Mouse (Mus musculus): ENCODE measurements around the gene Asprv1.
A peak's percentile ranks its signal among the peaks of the same experiment; 100 is the strongest.

Asprv1 gene

DNA sequence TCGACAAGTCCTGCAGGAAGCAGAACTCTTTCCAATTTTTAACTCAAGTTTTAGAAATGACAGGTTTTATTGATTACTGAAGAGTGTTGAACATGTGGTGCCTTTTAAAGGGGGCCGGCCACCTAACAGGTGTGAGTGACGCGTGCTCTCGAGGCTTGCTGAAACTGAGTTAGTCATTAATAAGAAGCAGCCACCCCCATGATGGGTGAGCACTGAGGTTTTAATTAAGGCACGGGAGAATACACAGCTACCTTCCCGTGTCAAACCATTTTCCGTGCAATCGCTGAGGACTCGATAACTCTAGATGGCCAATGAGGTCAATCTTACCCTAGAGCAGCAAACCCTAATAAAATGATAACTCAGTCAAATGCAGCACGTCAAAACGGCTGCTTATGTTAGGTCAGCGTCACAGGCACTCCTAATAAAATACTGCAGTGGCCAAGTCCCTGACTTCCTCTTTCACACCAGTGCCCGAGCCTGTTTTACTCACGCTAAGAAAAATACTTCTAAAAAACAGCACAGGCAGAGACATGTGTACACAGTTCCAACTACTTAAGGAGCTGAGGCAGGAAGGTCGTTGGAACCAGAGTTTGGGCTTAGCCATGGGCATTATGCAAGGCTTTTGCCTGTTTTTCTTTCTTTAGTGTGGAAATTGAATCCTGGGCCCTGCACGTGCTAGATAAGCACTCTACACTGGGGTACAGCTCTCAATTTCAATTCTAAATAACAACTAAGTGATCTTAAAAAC lies 37.8 kb downstream of the Asprv1 start:
- peak; percentile 87 for DNase-seq (ENCODE audit: low read depth, low spot score)

DNA sequence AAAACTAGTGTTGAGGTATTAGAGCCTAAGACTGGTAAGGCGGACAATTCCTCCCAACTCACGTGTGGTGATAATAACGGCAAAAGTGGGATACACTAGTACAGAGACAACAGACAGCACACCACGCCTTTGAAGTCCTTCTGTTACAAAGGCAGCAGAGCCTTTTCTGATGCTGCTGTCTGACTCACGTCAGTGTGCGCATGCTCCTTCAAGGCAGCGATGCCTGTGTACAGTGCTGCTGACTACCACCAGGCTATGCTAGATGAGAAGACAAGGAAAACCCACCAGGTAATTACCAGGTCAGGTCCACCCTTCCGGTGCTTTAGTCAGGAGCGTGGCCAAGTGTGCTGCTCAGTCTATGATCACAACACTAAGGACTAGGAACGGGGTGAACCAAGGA lies 39.1 kb downstream of the Asprv1 start:
- DNase-seq (ENCODE audit: low read depth, low spot score) = peak; percentile 19

DNA sequence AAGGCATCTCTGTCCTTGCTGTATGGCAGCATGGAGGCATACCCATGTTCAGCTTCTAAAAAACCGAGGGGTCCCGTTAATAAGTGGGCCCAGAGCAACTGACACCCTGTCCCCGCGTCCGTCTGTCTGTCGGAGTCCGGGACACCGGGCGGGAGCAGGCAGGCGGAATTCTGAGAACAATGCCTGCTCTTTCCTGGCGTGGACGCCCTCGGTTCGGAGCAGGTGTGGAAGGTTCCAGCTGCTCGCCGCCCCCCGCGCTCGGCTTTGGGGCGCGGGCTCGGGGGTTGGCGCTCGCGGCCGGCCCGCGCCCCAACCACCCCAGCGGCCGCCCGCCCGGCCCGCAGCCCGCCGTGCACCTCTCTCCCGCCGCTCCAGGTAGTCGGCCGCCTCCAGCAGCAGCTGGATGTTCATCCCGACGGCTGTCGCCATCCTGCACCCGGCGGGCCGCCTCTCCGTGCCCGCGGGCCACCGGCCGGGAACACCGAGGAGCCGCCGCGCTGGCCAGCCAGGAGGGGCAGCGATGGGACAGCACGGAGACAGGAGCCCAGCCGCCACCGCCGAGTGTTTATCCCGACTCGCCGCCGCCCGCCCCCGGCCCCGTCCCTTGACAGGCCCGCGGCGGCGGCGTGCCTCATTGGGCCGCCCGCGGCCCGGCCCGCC lies 40.7 kb downstream of the Asprv1 start, which contains the start of gene Mxd1:
Mxd1 (minus strand) TSS at position 582 of the 660 bp plus-strand sequence.
- no peak for DNase-seq (ENCODE audit: low read depth, low spot score)

DNA sequence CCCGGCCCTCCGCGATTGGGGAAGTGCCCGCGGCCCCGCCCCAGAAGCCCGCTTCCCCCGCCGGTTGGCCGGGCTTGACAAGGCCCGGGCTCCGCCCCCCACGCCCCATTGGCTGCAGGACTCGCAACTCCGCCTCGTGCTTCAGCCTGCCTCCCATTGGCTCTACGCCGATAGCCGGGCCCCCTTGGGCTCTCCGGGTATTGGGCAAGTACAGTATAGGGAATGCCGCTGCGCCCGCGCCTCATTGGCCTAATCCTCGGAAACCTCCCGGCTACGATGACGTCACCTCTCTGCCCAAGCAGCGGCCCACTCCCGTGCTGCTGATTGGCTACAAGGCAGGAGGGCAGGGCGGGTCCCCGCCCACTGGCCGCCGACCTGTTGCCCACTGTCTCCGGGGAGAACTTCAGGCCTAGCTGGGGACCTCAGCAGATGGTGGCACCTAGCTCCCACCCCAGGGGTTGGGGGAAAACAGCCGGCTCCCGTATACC lies 41.3 kb downstream of the Asprv1 start:
- DNase-seq (ENCODE audit: low read depth, low spot score) = peak; percentile 100

DNA sequence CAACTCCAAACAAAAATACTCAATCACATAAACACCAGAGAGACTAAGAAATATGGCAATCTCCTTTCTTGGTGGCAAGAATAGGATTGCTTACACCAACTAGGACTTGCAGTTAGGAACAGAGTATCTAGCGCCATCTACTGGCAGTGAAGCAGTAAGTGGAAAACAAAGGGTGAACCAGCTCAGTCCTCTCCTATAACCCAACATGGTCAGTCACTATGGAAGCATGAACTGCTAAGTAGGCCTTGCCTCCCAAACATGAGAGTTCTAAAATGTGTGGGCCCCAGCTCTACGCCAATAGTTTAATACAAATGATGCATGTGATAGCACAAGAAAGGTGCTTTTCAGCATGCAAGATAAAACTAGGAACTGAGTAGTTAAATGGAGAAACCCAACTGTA lies 42.9 kb downstream of the Asprv1 start:
- DNase-seq (ENCODE audit: low read depth, low spot score) = peak; percentile 76

DNA sequence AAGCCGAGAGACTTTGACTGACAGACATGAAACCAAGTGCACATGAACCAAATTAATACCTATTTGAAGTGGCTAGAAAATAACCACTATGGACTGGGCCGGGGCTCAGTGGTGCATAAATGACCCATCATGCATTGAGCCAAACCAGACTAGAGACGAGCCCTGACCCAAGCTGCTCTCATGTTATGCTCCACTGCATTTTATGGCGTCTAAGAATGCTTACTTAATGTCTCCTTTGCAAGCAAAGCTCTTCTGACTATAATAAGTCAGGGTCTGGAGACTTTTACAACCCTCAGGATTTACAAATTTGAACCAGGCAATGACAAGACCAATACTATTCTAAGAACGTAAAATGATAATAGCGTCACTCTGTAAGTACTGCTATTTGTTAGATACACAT lies 50.4 kb downstream of the Asprv1 start:
- DNase-seq (ENCODE audit: low read depth, low spot score) = peak; percentile 33

Measured in A20 (cell line).